In genomic region chr12:30050235-30050634, GRCm38 (mm10) we compare ENCODE assay signal across 9 mouse cellular contexts.
A peak's percentile ranks its signal among the peaks of the same experiment; 100 is the strongest.
DNase-seq lines count a peak whose midpoint lies in the region; ATAC-seq and TF ChIP-seq lines count a peak whose summit lies in the region.
"Had no signal": no experiment of that assay in that cellular context is flagged by ENCODE, and none has a peak within 500 bp of the region (broad histone marks: within the 10 kb centered on the region; RNA-seq: fewer than 3 reads in every experiment).

No protein-coding gene starts in this region.

- TF ChIP-seq CTCF in heart, adult 2 months (IDR thresholded peaks at IDR 0.05) = peak; percentile 92
- peak; percentile 44 for TF ChIP-seq CTCF in E14TG2a.4 (conservative IDR thresholded peaks at IDR 0.05; ENCODE audit: low read length)
- peak; percentile 89 for TF ChIP-seq CTCF in forebrain, postnatal 0 days (IDR thresholded peaks at IDR 0.05; ENCODE audit: low read depth)

- no peak for ATAC-seq in heart, embryonic 11.5 days (replicated peaks; ENCODE audit: insufficient number of reproducible peaks, low FRiP score, low TSS enrichment)
- ATAC-seq in cerebellum, adult (ENCODE audit: insufficient number of reproducible peaks, low FRiP score, low TSS enrichment) = peak; percentile 72
- peak; percentile 69; the same call in 1 of the 2 replicates for ATAC-seq in forebrain, postnatal 0 days
- no peak; the same call in 1 of the 2 replicates for ATAC-seq in neural tube, embryonic 11.5 days (ENCODE audit: insufficient read depth, low FRiP score, low TSS enrichment)
- ATAC-seq in inflammation-experienced regulatory T-cells, adult 6 months = no peak

- 0 out of 2 replicates have a peak, but pooled peaks cover 1% of the 10 kb centered on the region for H3K27me3 ChIP-seq in heart, adult 2 months (ENCODE audit: control insufficient read depth, insufficient read depth, low read length)
- 0 out of 2 replicates have a peak, but pooled peaks cover 4% of the 10 kb centered on the region for H3K27me3 ChIP-seq in heart, embryonic 11.5 days (ENCODE audit: control insufficient read depth, insufficient read depth, low read length)
- H3K27me3 ChIP-seq in E14TG2a.4 (ENCODE audit: insufficient read depth, low read length) = peaks cover 4% of the 10 kb centered on the region; the same call in 1 of the 2 replicates
- H3K27me3 ChIP-seq in forebrain, postnatal 0 days (ENCODE audit: insufficient read depth, low read length) = no peaks in the 10 kb centered on the region
- no peaks in the 10 kb centered on the region for H3K27me3 ChIP-seq in neural tube, embryonic 11.5 days (ENCODE audit: control insufficient read depth, insufficient read depth, low read length)

- no peaks in the 10 kb centered on the region for H3K36me3 ChIP-seq in heart, adult 2 months (ENCODE audit: control insufficient read depth, insufficient read depth, low read length)
- H3K36me3 ChIP-seq in heart, embryonic 11.5 days (ENCODE audit: control insufficient read depth, insufficient read depth, low read length) = no peaks in the 10 kb centered on the region
- no peaks in the 10 kb centered on the region for H3K36me3 ChIP-seq in E14TG2a.4 (ENCODE audit: insufficient read depth, low read length)
- H3K36me3 ChIP-seq in forebrain, postnatal 0 days (ENCODE audit: insufficient read depth) = no peaks in the 10 kb centered on the region
- no peaks in the 10 kb centered on the region for H3K36me3 ChIP-seq in neural tube, embryonic 11.5 days (ENCODE audit: control insufficient read depth, insufficient read depth, low read length)
- H3K36me3 ChIP-seq: G1E had no signal

- no peak for TF ChIP-seq POLR2A in heart, adult 2 months (IDR thresholded peaks at IDR 0.05; ENCODE audit: insufficient read depth, low read depth, low read length)

- no peak overlapping the region for H3K9ac ChIP-seq in heart, adult 2 months (ENCODE audit: low read depth, low read length)
- H3K9ac ChIP-seq in heart, embryonic 11.5 days (ENCODE audit: low read depth, low read length) = no peak overlapping the region
- H3K9ac ChIP-seq in forebrain, postnatal 0 days = no peak overlapping the region
- H3K9ac ChIP-seq in neural tube, embryonic 11.5 days (ENCODE audit: low read length) = no peak overlapping the region

- WGBS in heart, adult 2 months = 22% methylated on average over 4 of the region's 4 CpGs
- WGBS in heart, embryonic 11.5 days (ENCODE audit: insufficient replicate concordance) = 20% methylated on average over 4 of the region's 4 CpGs
- 18% methylated on average over 4 of the region's 4 CpGs for WGBS in forebrain, postnatal 0 days
- 18% methylated on average over 4 of the region's 4 CpGs for whole genome bisulfite sequencing in neural tube, embryonic 11.5 days

- no peaks in the 10 kb centered on the region for H3K79me2 ChIP-seq in heart, adult 2 months (replicated peaks; ENCODE audit: control insufficient read depth, insufficient read depth, low read length)

- TF ChIP-seq EP300 in heart, adult 2 months (IDR thresholded peaks at IDR 0.05; ENCODE audit: insufficient read depth, low read depth, low read length) = no peak

- no peaks in the 10 kb centered on the region for H3K9me3 ChIP-seq in heart, embryonic 11.5 days (replicated peaks; ENCODE audit: control insufficient read depth, low read length)
- peaks cover 15% of the 10 kb centered on the region for H3K9me3 ChIP-seq in E14TG2a.4 (ENCODE audit: low read length)
- no peaks in the 10 kb centered on the region for H3K9me3 ChIP-seq in forebrain, postnatal 0 days (ENCODE audit: low read length)
- H3K9me3 ChIP-seq in neural tube, embryonic 11.5 days (ENCODE audit: control insufficient read depth, low read length) = no peaks in the 10 kb centered on the region

- H3K4me2 ChIP-seq in heart, embryonic 11.5 days = no peak overlapping the region
- H3K4me2 ChIP-seq in forebrain, postnatal 0 days (ENCODE audit: low read depth) = no peak overlapping the region
- H3K4me2 ChIP-seq in neural tube, embryonic 11.5 days (ENCODE audit: low read depth) = no peak overlapping the region

- H3K4me3 ChIP-seq in heart, adult 2 months = no peak overlapping the region
- no peak overlapping the region for H3K4me3 ChIP-seq in heart, embryonic 11.5 days (ENCODE audit: low read depth, low read length)
- H3K4me3 ChIP-seq in E14TG2a.4 (replicated peaks; ENCODE audit: low read length) = no peak overlapping the region
- H3K4me3 ChIP-seq in forebrain, postnatal 0 days (ENCODE audit: low read depth, low read length) = no peak overlapping the region
- no peak overlapping the region for H3K4me3 ChIP-seq in neural tube, embryonic 11.5 days (ENCODE audit: low read depth, low read length)

- H3K27ac ChIP-seq in heart, adult 2 months = no peak overlapping the region
- no peak overlapping the region for H3K27ac ChIP-seq in heart, embryonic 11.5 days (ENCODE audit: low read depth, low read length)
- no peak overlapping the region for H3K27ac ChIP-seq in forebrain, postnatal 0 days (ENCODE audit: low read depth, low read length)
- no peak overlapping the region for H3K27ac ChIP-seq in neural tube, embryonic 11.5 days (ENCODE audit: low read depth, low read length)

- peak; percentile 23 to 50 for DNase-seq in heart, adult 2 months
- peak; percentile 84 for DNase-seq in forebrain, postnatal 0 days
- DNase-seq in layer of hippocampus, adult 9-10 months (ENCODE audit: low spot score) = peak; percentile 39
- DNase-seq in neural tube, embryonic 11.5 days (ENCODE audit: low spot score) = peak; percentile 66

- H3K4me1 ChIP-seq in heart, adult 2 months (ENCODE audit: control insufficient read depth, insufficient read depth, low read length) = no peaks in the 10 kb centered on the region
- H3K4me1 ChIP-seq in heart, embryonic 11.5 days (ENCODE audit: control insufficient read depth, insufficient read depth, low read length) = no peaks in the 10 kb centered on the region
- H3K4me1 ChIP-seq in E14TG2a.4 (replicated peaks; ENCODE audit: low read depth, low read length) = no peaks in the 10 kb centered on the region
- no peaks in the 10 kb centered on the region for H3K4me1 ChIP-seq in forebrain, postnatal 0 days (ENCODE audit: insufficient read depth)
- H3K4me1 ChIP-seq in neural tube, embryonic 11.5 days (ENCODE audit: control insufficient read depth, insufficient read depth, low read length) = no peaks in the 10 kb centered on the region

- intact Hi-C loops in heart, adult 2 months (cut with DNase I) = loop anchor here (1.0 to 10.0 kb wide), 4 partner anchors 77 to 528 kb away; no protein-coding TSS in a partner anchor

Comparison
In these comparisons a context has a peak if more than half of its experiments do, and no peak if none do; other contexts are left out.
1. ATAC-seq: peak in cerebellum, adult (single experiment) and forebrain, postnatal 0 days (single experiment); none in heart, embryonic 11.5 days (single experiment), neural tube, embryonic 11.5 days (single experiment) and inflammation-experienced regulatory T-cells, adult 6 months (single experiment).
2. Peak in every context shown above with its lines, with median percentiles within 50 percentile points of each other: DNase-seq and CTCF ChIP-seq.